Mouse (Mus musculus) heart, embryonic 11.5 days (tissue): ENCODE measurements at regions not wholly inside any gene's neighbourhood (a gene's known extent, or its start where the extent isn't known, plus 50 kb on each side); places are given as distances from the start of the nearest gene placed in this dataset.

Experiments
- ATAC-seq: fragments of 200-750 bp; cut with Nextera tagmentation; replicated peaks from 2 replicates; pipeline ENCODE4 v1.8.0; 2017; ENCODE audit warnings: moderate library complexity; ENCODE audit not compliant: insufficient number of reproducible peaks, low FRiP score, low TSS enrichment
- H3K27ac ChIP-seq: fragments of 300-500 bp; sonication (generic); 2 replicates; pipeline ENCODE4 v1.5.1; 2014; ENCODE audit warnings: mild to moderate bottlenecking, low read depth, low read length
- H3K27me3 ChIP-seq: fragments of 300-500 bp; sonication (generic); 2 replicates; pipeline ENCODE4 v1.6.1; 2014; ENCODE audit warnings: mild to moderate bottlenecking, low read length, mixed read lengths; ENCODE audit not compliant: control insufficient read depth, insufficient read depth
- H3K36me3 ChIP-seq: fragments of 300-500 bp; sonication (generic); 2 replicates; pipeline ENCODE4 v1.6.1; 2014; ENCODE audit warnings: mild to moderate bottlenecking, low read length, moderate library complexity, mixed read lengths; ENCODE audit not compliant: control insufficient read depth, insufficient read depth
- H3K4me1 ChIP-seq: fragments of 300-500 bp; sonication (generic); 2 replicates; pipeline ENCODE4 v1.6.1; 2014; ENCODE audit warnings: low read length; ENCODE audit not compliant: control insufficient read depth, insufficient read depth
- H3K4me2 ChIP-seq: fragments of 300-500 bp; sonication (generic); 2 replicates; pipeline ENCODE4 v1.6.1; 2014; ENCODE audit warnings: mild to moderate bottlenecking, moderate library complexity
- H3K4me3 ChIP-seq: fragments of 300-500 bp; sonication (generic); 2 replicates; pipeline ENCODE4 v1.5.1; 2014; ENCODE audit warnings: low read depth, low read length
- H3K9ac ChIP-seq: fragments of 300-500 bp; sonication (generic); 2 replicates; pipeline ENCODE4 v1.6.1; 2014; ENCODE audit warnings: mild to moderate bottlenecking, low read depth, low read length, moderate library complexity
- H3K9me3 ChIP-seq: fragments of 300-500 bp; sonication (generic); replicated peaks from 2 replicates; pipeline ENCODE4 v1.6.1; 2016; ENCODE audit warnings: low read length; ENCODE audit not compliant: control insufficient read depth
- WGBS: fragments of 180-500 bp; shearing (Covaris S2); extraction: QIAGEN DNeasy Blood & Tissue Kit; methylation state at CpG from one replicate; pipeline ENCODE4 v1.1.7; 2014; ENCODE audit not compliant: insufficient replicate concordance; 5-methylcytosine and 5-hydroxymethylcytosine counted together

DNA sequence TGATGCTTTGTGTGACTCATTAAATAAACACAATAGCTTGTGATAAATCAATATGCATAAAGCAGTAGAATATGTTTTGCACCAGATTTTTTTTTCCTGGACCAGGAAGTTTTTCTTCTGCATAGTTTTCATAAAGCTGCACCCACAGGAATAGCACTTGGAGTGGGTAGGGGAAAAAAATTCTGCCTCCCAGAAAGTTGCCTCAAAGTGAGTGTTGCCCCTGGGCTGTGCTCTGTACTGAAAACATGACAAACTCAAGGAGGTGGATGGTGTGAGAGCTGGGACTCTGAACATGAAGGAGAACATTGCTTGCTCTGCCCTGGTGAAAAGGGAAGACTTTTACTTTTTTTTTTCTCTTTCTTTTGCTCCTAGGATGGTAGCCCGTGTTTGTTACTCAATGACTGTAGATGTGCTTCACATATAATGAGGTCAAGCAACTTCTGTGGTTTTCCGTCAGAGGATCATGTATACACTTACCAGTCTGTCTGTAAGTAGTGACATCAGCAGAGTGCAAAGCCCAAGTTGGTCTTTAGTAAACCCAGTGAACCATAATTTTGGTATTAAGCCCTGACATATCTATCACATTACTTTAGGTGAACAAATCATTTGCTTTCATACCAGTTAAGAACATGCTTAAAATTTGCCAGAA is 164.1 kb upstream of the Lcorl start:
- Histone ChIP-seq H3K36me3 (no peaks in the 10 kb centered on the region), H3K9me3 (no peaks in the 10 kb centered on the region), H3K4me3 (no peak overlapping the region), H3K4me1 (no peaks in the 10 kb centered on the region), H3K9ac (no peak overlapping the region), H3K4me2 (no peak overlapping the region), H3K27me3 (no peaks in the 10 kb centered on the region), H3K27ac (no peak overlapping the region)
- ATAC-seq: no peak
- WGBS: 72% methylated on average over 2 of the region's 2 CpGs

DNA sequence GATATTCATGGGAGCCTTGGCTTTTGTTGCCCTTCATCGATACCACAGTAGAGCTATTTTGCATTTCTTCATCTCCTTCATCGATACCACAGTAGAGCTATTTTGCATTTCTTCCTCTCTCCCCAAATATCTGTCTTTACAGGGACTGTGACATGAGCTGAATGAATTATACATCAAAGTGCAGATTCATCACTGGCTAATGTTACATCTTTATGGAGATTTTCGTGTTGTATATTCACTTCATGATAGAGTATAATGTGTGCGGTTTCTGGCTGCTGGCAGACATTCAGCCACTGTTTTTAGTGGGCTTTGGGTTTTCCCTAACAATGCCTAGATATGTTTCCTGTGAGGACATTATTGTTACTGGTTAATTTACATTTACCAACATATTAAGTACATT is 162.8 kb upstream of the Lcorl start:
- Histone ChIP-seq H3K27ac (no peak overlapping the region), H3K27me3 (no peaks in the 10 kb centered on the region), H3K4me1 (no peaks in the 10 kb centered on the region), H3K4me2 (no peak overlapping the region), H3K36me3 (no peaks in the 10 kb centered on the region), H3K9ac (no peak overlapping the region), H3K4me3 (no peak overlapping the region), H3K9me3 (no peaks in the 10 kb centered on the region)
- ATAC-seq: no peak
- WGBS: 85% methylated on average over 4 of the region's 4 CpGs

DNA sequence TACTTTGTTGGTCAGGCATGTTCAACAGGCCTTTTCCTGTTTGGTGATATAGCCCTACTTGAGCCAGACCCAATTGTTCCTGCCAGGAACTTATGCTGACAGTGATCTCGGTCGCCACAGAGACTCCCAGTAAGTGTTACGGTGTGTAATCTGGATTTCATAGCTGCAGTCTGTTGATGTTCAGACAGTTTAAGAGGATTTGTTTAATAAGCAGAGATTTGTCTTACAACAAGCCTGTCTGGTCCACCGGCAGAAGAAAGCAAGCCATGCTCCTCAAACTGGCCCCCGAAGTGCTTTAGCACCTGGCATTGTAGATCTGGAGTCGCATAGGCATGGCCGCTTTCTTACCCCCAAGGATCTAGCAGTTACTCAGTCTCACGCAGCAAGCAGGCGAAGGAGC is 150.0 kb upstream of the Lcorl start:
- H3K9ac ChIP-seq: no peak overlapping the region
- no peak overlapping the region for H3K4me2 ChIP-seq
- 73% methylated on average over 9 of the region's 9 CpGs for WGBS
- no peaks in the 10 kb centered on the region for H3K36me3 ChIP-seq
- H3K27me3 ChIP-seq: no peaks in the 10 kb centered on the region
- H3K4me3 ChIP-seq: no peak overlapping the region
- no peak overlapping the region for H3K27ac ChIP-seq
- H3K9me3 ChIP-seq: no peaks in the 10 kb centered on the region
- no peaks in the 10 kb centered on the region for H3K4me1 ChIP-seq
- no peak for ATAC-seq

DNA sequence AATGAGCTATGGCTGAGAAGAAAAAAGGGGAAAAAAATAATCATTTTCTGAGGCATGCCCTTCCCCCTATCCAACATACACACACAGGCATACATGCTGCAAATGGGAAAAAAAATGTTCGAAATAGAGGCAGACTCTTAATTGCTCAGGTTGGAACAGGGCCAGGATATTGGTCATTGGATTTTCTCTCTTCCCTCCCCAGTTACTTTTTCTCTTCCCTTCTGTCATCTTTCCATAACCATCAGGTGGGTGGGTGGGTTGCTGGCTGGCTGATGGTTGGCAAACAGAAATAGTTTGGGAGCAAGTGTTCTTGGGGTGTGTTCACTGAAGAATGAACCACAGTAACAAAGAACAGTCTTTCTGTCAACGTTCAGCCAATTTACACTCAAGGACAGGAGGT is 149.3 kb upstream of the Lcorl start:
- Histone ChIP-seq H3K36me3 (no peaks in the 10 kb centered on the region), H3K27me3 (no peaks in the 10 kb centered on the region), H3K27ac (no peak overlapping the region), H3K9ac (no peak overlapping the region), H3K4me2 (no peak overlapping the region), H3K9me3 (no peaks in the 10 kb centered on the region), H3K4me1 (no peaks in the 10 kb centered on the region), H3K4me3 (no peak overlapping the region)
- no peak for ATAC-seq
- WGBS: 81% methylated on average over 2 of the region's 2 CpGs

DNA sequence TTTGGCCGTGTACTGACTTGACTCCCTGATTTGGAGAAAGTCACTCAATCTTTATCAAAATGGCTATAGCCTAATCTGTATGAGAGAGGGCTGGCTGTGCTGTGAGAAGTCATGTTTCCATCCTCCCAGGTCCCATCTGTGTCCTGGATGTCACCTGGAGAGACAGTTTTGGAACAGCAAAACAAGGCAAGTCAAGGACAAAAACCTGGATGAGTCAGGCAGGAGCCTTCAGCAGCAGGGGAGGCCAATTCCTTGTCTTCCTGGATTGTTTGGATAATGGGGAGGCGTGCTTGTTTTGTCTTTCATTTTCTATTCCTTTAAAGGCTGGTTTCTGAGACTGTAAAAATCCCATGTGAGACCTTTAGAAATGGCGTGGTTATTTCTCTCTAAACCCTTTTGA is 148.8 kb upstream of the Lcorl start:
- 79% methylated on average over 3 of the region's 3 CpGs for WGBS
- H3K9ac ChIP-seq: no peak overlapping the region
- H3K4me2 ChIP-seq: no peak overlapping the region
- no peak overlapping the region for H3K27ac ChIP-seq
- no peaks in the 10 kb centered on the region for H3K36me3 ChIP-seq
- no peaks in the 10 kb centered on the region for H3K27me3 ChIP-seq
- no peaks in the 10 kb centered on the region for H3K9me3 ChIP-seq
- no peaks in the 10 kb centered on the region for H3K4me1 ChIP-seq
- no peak overlapping the region for H3K4me3 ChIP-seq
- ATAC-seq: no peak

DNA sequence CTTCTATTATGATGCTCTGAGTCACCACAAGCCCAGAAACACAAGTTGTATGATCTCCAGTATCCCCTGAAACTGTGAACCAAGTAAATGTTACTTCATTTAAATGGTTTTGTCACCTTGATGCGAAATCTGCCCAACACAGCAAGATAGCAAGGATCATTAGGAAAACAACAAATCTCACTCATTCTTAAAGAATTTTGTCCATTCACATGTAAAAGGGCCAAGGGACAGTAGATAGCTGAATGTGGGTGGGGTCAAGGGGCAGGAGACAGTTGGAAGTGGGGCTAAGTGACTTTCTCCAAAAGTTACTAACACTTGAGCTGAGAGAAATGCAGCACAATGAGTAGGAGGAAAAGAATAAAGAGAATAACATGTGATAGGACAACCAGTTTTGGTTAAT is 148.2 kb upstream of the Lcorl start:
- no peak for ATAC-seq
- no peak overlapping the region for H3K27ac ChIP-seq
- WGBS: 66% methylated on average over 1 of the region's 1 CpGs

DNA sequence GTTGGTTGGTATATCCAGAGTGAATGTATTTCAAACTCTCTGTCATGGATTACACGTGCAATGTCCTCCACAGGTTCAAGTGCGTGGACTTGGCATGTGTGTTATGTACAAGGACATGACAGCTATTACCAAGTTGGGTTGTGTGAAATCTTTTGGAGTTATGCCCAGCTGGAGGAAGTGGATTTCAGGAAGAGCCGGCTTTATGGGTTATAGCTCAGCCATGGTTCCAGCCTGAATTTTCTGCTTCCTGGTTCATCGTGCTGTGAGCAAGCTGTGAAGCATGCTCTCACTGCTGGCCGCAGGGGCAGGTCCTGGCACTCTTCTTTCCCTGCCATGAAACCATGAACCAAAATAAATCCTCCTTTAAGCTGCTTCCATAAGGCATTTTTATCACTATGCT is 144.6 kb upstream of the Lcorl start:
- H3K4me1 ChIP-seq: no peaks in the 10 kb centered on the region
- no peak overlapping the region for H3K27ac ChIP-seq
- ATAC-seq: no peak
- WGBS: 80% methylated on average over 5 of the region's 5 CpGs
- no peak overlapping the region for H3K4me2 ChIP-seq
- H3K9ac ChIP-seq: no peak overlapping the region
- no peaks in the 10 kb centered on the region for H3K27me3 ChIP-seq
- H3K9me3 ChIP-seq: no peaks in the 10 kb centered on the region
- no peak overlapping the region for H3K4me3 ChIP-seq
- H3K36me3 ChIP-seq: no peaks in the 10 kb centered on the region

More for the DNA sequence above, 148.2 kb upstream of the Lcorl start:
- no peaks in the 10 kb centered on the region for H3K27me3 ChIP-seq
- no peak overlapping the region for H3K4me2 ChIP-seq
- H3K9ac ChIP-seq: no peak overlapping the region
- H3K4me3 ChIP-seq: no peak overlapping the region
- H3K36me3 ChIP-seq: no peaks in the 10 kb centered on the region
- no peaks in the 10 kb centered on the region for H3K9me3 ChIP-seq
- no peaks in the 10 kb centered on the region for H3K4me1 ChIP-seq

DNA sequence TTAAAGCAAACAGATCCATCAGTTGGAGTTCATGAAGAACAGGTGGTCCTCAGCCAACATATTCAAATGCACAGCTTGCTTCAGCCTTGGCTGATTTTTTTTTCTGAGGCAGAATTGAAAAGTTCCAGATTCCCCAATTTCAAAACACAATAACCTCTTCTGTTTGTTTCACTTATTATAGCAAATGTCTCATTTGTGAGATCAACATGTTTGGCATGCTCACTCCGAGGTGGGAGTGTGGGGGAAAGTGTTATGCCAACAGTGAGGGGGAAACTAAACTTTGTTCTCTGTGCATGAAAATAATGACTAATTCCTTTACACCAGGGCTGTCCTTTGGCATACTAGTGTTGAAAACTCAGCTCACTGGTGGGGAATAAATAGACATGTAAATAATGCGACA is 100.4 kb upstream of the Lcorl start:
- Histone ChIP-seq H3K36me3 (no peaks in the 10 kb centered on the region), H3K27me3 (no peaks in the 10 kb centered on the region), H3K9ac (no peak overlapping the region), H3K9me3 (no peaks in the 10 kb centered on the region), H3K4me1 (no peaks in the 10 kb centered on the region), H3K27ac (no peak overlapping the region), H3K4me3 (no peak overlapping the region), H3K4me2 (no peak overlapping the region)
- ATAC-seq: no peak
- WGBS: 80% methylated on average over 2 of the region's 2 CpGs

DNA sequence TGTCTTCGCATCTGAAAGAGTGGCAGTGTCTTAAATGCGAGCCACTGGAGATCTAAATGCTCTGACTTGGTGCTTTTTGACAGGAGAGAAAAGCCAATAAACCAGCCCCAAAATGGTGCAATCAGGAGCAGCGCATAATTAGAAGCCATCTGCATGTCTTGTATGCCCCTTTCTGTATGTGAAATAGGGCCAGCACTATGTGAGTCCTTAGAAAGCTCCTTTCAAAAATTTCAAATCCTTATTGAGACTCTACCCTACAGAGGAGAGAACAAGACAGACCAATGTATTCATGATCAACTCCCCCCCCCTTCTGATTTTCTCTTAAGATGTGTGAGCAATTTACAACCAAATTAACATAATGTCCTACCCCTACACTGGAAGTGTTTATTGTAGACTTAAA is 86.6 kb upstream of the Lcorl start:
- Histone ChIP-seq H3K4me2 (no peak overlapping the region), H3K9ac (no peak overlapping the region), H3K4me3 (no peak overlapping the region), H3K27me3 (no peaks in the 10 kb centered on the region), H3K4me1 (no peaks in the 10 kb centered on the region), H3K27ac (no peak overlapping the region), H3K36me3 (no peaks in the 10 kb centered on the region), H3K9me3 (no peaks in the 10 kb centered on the region)
- ATAC-seq: no peak
- 81% methylated on average over 3 of the region's 3 CpGs for WGBS
